Mouse (Mus musculus) sigmoid colon, adult 10 weeks (tissue): ENCODE data around the gene A730071L15Rik. TPM values are rescaled to one million over a fixed set of nuclear protein-coding genes. Genes with fewer than 3 reads are reported as not detected.

Experiments used
- polyA plus RNA-seq: library from polyadenylated mRNA; stranded (reverse); fragments of 350-450 nt; fragmentation: Illumina TruSeq; extraction: RNeasy Lipid Tissue Mini Kit (QIAGEN cat#74804); gene quantifications from one replicate; pipeline ENCODE4 v1.2.3, GENCODE M21; 2014; ENCODE audit warnings: low read depth, low replicate concordance

Gene A730071L15Rik
- not detected for polyA plus RNA-seq

GRCm38 (mm10) chr11:6199410-6200086 is at the start of gene A730071L15Rik:
Gene A730071L15Rik (plus strand): TSS chr11:6200029.

GRCm38 (mm10) chr11:6200087-6200569 is 299 bp downstream of the A730071L15Rik start, which contains the start of gene Nudcd3:
Gene Nudcd3 (minus strand): TSS chr11:6200415.

GRCm38 (mm10) chr11:6230012-6230411 is 30.2 kb downstream of the A730071L15Rik start, which contains the start of gene Npc1l1:
Gene Npc1l1 (minus strand): TSS chr11:6230143.

Other genes with a start within 250 kb of the A730071L15Rik start
- not detected for gene Gck, start 249.9 kb upstream of the A730071L15Rik start, polyA plus RNA-seq
- 42.2 TPM for gene Ykt6, start 244.3 kb upstream of the A730071L15Rik start, polyA plus RNA-seq
- gene Camk2b, start 133.7 kb upstream of the A730071L15Rik start, polyA plus RNA-seq: 2.1 TPM
- gene Nudcd3, start 386 bp downstream of the A730071L15Rik start, polyA plus RNA-seq: 17.1 TPM
- not detected for gene Npc1l1, start 30.1 kb downstream of the A730071L15Rik start, polyA plus RNA-seq
- 7.0 TPM for gene Ddx56, start 67.7 kb downstream of the A730071L15Rik start, polyA plus RNA-seq
- gene Tmed4, start 74.8 kb downstream of the A730071L15Rik start, polyA plus RNA-seq: 33.3 TPM
- gene Ogdh, start 91.6 kb downstream of the A730071L15Rik start, polyA plus RNA-seq: 80.8 TPM
- 1.1 TPM for gene Zmiz2, start 189.0 kb downstream of the A730071L15Rik start, polyA plus RNA-seq
- 849 TPM for gene Ppia, start 215.4 kb downstream of the A730071L15Rik start, polyA plus RNA-seq
- gene H2afv, start 244.4 kb downstream of the A730071L15Rik start, polyA plus RNA-seq: 11.7 TPM